Mouse (Mus musculus) retina, embryonic 14.5 days (tissue): ENCODE data around the gene Tsga10ip.

Experiments used
- DNase-seq: peaks from one replicate; pipeline ENCODE4 v3.0.0-alpha.2; 2015; ENCODE audit warnings: low spot score

Gene Tsga10ip

DNA sequence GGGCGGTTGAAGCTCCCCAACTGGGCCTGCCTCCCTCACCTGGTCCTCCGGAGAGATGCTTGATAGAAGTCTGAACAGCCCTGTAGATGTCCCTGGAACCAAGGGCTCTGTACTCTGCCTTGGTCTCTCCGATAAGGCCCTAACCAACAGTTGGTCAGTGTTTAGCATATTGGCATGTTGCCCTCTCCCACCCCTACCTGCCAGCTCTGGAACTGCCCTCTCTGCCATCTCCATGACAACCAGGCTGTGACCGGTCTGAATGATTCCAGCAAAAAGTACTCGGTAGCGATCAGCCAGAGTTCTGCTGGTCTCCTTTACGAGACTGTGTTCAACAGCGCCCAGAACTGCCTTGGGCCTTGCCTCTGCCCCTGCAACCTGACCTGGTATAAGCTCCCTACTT, at the start of gene Tsga10ip:
Gene Tsga10ip (minus strand): TSS at position 234 of the 400 bp plus-strand sequence.
- DNase-seq: no peak

DNA sequence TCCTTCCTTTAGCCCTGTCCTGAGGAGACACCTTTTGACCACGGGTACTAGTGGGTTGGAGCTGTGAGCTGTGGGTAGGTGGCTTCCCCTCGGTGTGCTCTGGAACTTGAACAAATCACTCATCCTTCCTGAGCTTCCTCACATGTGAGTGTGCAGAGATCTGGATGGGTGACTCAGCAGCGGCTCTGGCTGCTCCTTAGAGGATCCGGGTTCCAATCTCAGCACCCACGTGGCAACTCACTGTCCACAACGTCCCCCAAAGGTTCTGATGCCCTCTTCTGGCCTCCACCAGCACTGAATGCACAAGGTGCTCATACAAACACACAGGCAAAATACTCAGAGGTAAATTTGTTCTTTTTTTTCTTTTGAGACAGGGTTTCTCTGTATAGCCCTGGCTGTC, 49.4 kb upstream of the Tsga10ip start:
- DNase-seq: no peak

DNA sequence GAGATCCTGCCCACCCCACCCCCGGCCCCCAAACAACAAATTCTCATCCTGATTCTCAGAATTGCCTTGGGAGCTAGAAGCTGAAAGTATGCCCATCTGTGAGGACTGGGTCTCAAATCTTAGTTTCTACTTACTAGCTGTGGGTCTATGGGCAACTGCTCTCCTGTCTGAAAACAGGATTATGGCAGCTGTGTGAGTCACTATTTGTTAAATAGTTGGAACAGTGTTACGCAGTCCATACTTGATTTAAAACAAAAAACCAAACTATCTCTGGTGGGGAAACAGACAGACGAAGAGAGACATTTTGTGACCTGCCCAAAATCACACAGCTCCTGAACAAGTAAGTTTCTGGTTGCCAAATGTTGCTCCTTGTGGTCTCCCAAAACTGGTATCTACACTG, 47.3 kb upstream of the Tsga10ip start:
- DNase-seq: no peak

DNA sequence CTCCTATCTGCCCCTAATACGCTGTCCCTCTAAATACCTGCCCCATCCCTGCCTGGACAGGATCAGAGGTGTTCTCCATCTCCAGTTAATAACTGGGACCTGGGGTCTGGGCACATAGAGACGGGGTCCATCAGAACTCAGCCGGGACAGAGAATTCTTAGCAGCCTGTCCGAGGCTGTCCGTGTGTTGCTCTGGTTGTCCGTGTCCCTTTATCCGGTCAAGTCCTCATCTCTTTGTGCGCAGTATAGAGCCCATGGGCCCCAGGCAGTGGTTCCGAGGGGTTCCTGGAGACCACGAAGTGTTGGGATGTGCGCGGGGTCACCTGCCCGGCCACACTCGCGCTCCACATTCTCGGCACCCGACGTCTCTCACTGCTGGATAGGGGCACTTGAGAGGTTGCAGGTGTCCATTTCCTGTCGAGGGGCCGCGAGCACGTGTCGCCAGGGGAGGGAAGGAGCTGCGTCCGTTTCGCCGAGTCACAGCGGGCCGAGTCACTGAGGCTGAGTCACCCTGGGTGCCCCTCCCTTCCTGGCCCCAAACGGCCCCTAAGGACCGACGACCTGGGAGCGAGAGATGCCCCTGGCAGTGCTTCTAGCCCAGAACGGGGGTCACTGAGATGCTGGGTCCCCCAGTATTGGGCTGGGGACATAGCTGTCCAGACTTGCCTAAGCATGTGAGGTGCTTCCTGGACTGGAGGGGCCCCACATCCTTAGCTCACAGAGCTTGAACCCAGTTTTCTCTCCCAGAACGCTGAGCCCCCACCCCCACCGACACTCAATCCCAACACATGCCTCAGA, 46.2 kb upstream of the Tsga10ip start:
- no peak for DNase-seq

DNA sequence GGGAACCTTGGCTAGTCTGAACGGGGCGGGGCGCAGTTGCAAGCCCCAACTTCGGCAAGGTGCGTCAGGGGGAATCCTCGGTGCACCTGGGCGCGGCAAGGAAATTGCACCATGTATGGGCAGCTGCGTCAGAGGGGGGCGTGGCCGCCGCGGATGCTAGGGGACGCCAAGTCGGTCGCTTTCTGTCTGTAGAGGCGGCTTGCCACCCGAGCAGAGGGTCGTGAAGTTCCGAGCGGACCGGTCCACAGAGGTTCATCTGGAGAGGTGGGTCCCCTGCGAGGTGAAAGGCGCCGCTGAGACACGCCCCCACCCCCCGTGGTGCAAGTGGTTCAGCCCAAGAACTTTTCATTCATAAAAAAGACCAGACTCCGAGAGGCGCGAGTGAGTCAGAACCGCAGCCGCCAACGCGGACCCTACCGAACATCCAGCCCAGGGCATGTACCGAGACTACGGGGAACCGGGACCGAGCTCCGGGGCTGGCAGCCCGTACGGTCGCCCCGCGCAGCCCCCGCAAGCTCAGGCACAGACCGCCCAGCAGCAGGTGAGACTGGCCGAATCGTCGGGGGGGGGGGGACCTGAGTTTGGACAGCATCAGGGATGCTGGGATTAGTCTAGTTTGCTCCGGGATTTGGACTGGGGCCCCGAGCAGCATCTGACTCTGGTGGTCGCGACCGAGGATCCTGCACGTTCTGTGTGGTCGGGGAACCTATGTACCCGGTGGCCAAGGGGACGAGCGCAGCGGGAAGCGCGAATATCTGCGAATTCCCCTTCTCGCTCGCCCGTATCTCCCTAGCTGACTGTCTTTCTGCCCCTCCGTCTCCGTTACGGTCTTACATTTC, 45.4 kb upstream of the Tsga10ip start, which contains the start of gene Fosl1:
Gene Fosl1 (plus strand): TSS at position 33 of the 839 bp plus-strand sequence.
- peak; percentile 61 for DNase-seq

DNA sequence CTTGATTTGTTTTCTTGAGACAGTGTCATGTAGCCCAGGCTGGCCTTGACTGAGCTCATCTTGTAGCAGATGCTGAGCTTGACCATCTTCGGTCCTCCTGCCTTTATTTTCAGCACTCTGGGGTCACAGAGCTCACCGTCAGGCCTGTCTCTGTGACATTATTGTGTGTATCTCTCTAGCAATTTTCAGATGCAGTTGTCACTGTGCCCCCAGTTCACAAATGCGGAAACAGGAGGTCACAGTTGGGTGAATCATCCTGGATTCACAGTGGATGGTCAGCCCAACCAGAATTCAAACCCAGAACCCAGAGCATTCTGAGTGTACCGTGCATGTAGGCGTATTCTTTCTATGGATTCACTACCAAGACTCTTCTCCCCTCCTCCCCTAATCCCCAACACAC, 43.4 kb upstream of the Tsga10ip start:
- DNase-seq: no peak

DNA sequence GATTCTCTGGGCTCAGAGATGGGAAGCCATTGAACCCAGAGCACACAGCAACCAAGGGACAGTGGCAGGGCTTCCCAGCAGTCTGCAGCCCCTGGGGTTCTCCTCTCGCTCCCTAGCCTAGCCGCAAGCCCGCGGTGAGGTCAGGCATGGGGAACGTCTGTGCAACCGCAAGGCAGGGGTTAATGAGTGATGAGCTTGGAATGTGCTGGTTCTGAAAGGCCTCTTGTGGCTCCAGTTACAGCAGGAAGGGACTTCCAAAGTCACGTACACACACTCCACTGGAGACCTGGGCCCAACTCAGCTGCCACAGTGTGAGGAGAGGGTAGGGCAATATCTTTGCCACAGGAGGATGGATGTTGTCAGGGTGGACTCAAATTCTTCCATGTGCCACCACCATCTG, 42.6 kb upstream of the Tsga10ip start:
- no peak for DNase-seq

DNA sequence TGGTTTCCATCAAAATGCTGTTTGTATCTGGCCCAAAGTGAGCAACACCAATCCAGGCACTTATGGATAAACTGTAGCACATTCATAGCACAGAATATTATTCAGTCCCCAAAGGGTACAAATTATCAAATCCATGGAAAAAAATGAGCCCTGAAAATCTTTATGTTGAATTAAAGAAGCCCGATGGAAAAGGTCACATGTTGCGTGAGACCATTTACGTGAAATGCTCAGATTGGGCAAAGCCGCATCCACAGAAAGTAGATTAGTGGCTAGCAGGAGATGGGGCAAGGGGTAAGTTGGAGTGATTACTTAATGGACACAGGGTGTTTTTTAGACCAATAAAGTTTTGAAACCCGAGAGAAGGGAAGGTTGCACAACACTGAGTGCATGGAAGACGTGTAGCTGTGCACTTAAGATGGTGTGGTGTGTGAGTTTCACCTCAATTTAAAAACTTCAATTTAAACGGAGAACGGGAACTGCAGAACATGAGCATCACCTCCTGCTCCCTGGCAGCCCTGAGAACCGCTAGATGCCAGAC, 42.1 kb upstream of the Tsga10ip start:
- no peak for DNase-seq

DNA sequence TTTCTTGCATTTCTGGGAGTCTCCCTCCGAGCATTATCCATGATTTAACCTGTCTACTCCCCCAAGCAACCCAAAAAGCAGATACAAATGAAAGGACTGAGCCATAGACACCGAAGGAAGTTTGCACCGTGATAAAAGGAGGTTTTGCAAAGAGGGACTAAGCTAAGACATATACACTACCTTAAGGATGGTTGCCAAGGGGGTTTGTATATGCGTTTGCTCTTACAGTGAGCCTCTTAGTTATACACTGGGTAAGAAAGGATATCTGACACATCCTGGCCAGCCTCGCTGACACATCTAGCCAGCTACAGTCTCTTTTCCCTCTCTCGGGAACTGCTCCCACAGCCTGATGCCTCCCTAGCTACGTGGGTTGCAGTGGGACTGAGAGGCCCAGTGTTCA, 31.6 kb upstream of the Tsga10ip start:
- DNase-seq: no peak

DNA sequence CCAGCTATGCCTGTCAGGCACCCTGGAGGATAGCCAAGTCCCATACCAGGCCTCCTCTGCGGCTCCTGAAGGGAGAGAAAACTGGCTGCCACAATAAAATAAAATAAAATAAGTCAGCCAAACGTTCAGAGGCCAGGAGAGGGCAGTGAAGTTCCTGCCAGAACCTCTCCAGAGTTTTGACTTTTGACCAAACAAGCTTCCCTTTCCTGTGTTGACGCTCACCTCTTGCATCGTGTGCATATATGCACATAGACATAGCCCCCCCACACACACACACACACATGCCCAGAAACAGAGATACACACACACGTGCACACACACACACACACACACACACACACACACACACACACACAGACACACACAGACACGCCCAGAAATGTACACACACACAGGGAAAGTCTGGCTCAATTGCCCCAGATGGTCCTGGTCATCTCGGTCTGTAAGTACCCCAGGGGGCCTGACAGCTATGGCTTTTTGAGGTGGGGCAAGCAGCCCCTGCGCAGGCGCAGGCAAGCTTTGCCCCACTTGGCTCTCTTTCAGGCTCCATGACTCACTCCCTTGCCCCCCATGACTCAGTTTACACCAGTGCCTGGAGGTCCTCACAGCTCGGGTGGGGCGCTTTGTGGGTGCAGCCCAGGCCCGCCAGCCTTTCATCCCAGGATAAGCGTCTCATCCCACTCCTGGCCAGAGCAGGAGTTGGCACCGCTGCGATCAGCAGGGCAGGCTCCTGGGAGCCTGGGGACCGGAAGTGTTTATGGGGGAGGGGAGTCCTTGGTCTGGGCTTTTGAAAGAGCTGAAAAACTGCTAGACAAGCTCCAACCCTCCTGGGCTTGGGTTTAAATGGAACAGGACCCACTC, 30.9 kb upstream of the Tsga10ip start:
- peak; percentile 48 for DNase-seq

DNA sequence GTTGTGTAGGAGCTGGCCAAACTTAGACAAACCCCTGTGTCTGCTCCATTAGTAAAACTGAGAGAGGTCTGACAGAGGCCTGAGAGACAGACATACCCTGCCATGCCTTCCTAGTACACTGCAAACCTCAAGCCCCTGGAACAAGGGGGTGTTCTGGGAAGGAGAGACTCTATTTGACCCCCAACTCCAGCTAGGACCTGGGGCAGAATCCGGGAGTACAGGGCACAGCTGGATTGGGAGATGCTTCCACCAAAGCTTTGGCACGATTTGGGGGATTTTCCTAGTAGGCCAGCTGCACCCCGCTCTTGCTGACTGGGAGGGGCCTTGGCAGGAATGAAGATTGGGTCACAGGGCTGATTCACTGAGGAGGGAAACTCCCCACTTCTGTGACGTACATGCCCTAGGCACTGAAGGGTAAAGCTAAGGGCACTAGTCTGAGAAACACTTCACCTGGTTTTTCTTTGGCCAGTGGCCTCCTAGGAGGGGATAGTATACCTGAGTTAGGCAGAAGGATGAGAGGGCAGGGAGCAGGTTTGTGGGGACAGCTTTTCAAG, 29.7 kb upstream of the Tsga10ip start:
- DNase-seq: no peak

DNA sequence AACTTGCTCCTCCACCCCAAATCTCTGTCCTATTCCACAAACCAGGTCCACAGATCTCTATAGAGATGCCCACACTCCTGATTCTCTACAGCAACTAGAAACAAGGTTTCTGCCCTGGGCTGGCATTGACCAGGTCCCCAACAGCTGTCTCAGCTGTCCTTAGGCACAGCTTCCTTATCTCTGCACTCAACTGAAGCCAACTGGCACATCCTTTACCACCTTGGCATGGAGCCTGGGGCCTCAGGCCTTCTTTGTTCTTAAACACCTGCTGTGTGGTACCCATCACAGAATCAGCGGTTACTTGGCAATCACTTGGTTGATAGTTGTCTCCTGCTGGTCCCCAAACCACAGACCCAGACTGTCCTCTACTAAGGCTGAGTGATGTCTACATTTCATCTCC, 28.1 kb upstream of the Tsga10ip start:
- no peak for DNase-seq

DNA sequence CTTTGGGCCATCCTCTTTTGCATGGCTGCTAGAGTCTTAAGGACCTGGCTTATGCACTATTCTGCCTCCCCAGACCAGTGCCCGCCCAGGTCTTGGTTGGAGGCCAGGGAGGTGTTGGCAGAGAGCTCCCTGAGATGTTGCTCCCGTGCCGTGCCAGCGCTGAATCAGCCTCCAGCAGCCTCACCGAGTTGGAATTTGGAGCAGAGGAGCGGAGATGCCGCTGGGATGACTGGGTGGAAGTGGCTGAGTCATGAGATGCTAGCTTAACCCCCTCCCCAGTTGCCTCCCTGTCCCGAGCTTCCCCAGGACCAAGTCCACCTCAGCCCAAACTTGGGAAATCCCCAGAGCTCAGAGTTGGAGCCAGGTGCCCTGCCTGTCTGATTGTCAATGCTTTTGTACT, 27.5 kb upstream of the Tsga10ip start:
- DNase-seq: no peak

DNA sequence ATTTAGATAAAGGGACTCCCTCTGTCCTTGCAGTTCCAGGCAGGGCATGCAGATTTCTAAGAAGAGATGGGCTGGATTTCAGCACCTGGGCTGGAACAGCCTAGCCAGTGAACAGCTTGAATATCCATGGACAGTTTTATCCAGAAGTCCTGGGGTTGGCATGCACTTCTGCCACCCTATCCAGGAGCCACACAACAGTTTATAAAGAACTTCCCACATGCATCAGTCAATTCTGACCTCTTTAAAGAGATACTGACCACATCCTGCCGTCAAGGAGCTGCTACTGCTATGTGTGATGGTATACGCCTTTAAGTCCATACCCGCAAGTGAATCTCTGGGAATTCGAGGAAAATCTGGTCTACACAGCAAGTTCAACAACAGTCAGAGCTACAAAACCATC, 26.9 kb upstream of the Tsga10ip start:
- no peak for DNase-seq

DNA sequence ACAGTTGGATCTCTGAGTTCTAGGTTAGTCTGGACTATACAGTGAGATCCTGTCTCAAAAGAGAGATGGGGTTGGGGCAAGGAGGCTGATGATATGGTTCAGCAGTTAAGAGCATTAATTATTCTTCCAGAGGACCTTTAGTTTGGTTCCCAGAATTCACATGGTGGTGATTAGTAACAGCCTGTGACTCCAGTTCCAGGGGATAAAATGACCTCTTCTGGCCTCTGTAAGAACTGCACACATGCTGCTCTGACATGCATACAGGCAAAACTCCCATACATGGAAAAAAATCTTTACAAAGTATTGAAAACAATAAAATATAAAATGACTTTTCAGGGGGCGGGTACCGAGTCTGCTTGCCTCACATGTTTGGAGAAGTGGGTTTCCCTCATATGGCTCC, 25.8 kb upstream of the Tsga10ip start:
- peak; percentile 75 for DNase-seq

DNA sequence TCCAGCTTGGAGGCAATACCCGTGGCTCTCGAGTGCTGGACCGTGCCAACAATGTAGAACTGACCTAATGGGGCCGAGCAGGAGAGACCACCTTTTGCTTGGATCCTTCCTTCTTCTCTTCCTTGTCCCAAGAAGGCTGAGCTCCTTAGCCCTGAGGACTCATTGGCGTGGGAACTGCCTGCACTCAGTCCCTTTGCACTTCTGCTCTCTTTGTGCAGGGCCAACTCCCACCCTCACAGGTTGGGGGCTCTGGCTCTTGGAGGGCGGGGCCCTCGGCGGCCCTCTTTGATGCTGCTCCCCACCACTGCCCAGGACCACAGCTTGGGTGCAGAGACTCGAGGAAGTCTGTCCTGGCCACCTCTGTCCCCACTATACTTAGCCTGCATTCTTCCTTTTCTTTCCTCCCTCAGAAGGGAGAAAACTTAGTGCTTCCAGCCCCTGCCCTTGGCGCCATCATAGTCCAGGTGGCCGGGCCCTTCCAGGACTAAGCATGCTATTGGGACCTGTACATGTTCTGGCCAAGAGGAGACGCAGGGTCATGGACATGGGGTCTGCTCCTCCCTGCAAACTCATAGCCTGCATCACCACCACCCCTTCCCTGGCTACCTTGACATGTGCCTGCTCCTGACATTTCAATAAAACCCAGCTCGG, 24.4 kb upstream of the Tsga10ip start:
- DNase-seq: no peak

DNA sequence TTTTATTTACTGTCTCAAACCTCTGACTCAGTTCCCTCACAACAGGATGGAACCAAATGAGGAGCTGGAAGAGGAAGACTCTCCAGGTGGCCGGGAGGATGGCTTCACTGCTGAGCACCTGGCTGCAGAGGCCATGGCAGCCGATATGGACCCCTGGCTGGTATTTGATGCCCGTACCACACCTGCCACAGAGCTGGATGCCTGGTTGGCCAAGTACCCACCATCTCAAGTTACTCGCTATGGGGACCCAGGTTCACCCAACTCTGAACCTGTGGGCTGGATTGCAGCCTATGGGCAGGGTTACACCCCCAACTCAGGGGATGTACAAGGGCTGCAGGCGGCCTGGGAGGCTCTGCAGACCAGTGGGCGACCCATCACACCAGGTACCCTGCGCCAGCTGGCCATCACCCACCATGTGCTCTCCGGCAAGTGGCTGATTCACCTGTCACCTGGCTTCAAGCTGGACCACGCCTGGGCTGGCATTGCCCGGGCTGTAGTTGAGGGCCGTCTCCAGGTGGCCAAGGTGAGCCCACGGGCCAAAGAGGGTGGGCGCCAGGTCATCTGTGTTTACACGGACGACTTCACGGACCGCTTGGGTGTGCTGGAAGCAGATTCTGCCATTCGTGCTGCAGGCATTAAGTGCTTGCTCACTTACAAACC, 23.7 kb upstream of the Tsga10ip start:
- DNase-seq: no peak

DNA sequence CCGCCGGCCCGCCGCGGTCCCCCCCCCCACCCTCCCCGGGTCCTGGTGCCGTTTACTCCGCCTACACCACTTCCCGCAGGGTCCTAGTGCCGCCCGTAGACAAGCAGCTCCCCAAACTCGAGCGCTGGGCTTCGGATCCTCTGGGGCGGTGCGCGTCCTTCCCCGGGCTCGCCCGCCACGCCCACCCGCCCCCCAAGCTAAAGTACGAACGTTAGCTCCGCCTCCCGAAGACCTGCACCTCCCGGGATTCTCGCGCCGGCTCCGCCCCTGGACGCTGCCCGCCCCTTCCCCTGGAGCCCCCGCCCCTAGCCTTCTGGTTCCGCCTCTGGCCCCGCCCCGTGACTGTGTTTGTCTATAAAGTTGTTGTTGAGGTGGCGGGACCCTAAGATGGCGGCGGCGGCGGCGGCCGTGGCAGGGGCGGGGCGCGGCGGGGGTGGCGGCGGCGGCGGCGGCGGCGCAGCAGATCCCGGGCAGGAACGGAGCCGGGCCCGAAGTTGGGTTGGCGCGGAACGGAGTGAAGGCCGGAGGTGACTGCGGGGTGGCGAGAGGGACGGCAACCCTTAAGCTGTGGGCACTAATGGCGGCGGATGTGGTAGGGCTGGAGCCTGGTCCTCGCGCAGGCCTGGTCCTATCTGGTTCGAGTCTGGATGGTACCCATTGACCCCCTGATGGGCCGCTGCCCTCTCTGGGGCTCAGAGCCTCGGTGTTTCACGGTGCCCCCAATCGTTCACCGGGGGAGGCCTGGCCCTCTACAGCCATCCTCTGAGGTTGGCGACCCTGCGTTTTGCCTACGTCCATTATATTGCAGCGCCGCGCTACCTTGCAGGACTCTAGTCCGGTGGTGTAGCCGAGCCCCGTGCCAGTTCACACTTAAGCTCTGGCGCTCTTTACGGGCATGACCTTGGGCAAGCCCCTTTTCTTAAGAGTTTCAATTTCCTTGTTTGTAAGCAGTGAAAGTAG, 22.7 kb upstream of the Tsga10ip start, which contains the start of the genes Drap1 and AI837181:
Gene Drap1 (minus strand): TSS at position 198 of the 960 bp plus-strand sequence.
Gene AI837181 (plus strand): TSS at position 363 of the 960 bp plus-strand sequence.
- DNase-seq: peak; percentile 98

DNA sequence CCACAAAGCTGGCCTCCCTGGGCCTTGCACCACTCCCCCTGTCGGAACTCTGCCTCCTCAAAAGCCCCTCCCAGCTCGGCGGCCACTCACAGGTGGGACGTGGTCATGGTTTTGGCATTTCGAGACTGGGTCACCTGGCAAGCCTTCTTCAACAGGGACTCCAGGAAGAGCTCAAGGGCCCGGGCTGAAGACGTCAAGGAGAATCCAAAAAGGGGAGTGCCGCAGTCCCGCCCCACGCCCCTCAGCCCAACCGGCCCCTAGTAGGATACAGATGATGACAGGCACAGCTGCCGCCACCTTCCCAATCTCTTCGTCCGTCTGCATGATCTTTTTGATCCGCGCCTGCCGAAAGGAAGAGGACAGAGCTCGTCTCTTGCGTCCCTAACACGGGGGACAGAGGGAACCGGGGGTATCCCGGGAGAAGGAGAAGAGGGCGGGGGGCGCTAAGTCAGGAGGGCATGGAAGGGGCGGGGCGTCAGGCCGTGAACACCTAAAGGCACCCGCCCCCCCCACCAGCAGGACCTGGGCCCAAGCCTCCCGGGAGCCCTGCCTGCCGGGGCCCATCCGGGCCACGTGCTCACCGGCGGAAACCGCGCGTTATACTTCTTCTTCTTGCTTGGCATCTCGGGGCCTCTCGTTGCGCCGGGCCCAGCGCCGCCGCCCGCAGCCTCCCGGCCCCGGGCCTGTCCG, 21.9 kb upstream of the Tsga10ip start:
- DNase-seq: peak; percentile 73
